Mouse (Mus musculus) layer of hippocampus, postnatal 14 days (tissue): ENCODE results near the gene Smpdl3b. TPM values are rescaled to one million over a fixed set of nuclear protein-coding genes. Genes with fewer than 3 reads are reported as not detected.
"Not testable (repeated sequence)": the region's sequence is repeated elsewhere in the genome, so short reads cannot be mapped to it uniquely, and the experiment has no call there.

Experiments
- DNase-seq, 2 experiments: peaks; one replicate each; pipeline ENCODE4 v3.0.0; 2021 to 2022; ENCODE audit warnings: low spot score in 2 of 2, mixed read lengths in 1 of 2
- total RNA-seq, 2 experiments: library from RNA; stranded (reverse); gene quantifications; 2 replicates each; pipeline ENCODE4 v1.2.3; 2021

Smpdl3b gene
- total RNA-seq, 2 experiments from 2014 or later, result 1.0 to 1.2 TPM

DNA sequence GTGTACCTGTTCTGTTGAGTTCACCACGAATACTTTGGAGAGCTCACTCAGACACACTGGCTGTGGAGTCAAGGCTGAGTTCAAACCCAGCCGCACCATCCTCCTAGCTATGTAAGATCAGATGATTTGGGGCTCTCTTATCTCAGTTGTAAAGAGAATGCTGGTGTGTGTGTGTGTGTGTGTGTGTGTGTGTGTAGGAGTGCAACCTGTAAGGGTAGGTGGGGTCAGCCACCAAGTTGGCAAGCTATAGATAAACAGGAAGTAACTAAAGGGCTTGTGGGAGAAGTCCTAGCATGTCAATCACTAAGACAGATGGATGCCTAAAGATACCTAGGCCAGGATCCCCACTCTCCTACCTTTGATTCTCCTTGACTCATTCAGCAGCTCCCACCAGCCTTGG, 26.7 kb upstream of the Smpdl3b start:
- DNase-seq, result no peak

GRCm38 (mm10) chr4:132780288-132780687, 23.2 kb upstream of the Smpdl3b start:
- no peak for DNase-seq

DNA sequence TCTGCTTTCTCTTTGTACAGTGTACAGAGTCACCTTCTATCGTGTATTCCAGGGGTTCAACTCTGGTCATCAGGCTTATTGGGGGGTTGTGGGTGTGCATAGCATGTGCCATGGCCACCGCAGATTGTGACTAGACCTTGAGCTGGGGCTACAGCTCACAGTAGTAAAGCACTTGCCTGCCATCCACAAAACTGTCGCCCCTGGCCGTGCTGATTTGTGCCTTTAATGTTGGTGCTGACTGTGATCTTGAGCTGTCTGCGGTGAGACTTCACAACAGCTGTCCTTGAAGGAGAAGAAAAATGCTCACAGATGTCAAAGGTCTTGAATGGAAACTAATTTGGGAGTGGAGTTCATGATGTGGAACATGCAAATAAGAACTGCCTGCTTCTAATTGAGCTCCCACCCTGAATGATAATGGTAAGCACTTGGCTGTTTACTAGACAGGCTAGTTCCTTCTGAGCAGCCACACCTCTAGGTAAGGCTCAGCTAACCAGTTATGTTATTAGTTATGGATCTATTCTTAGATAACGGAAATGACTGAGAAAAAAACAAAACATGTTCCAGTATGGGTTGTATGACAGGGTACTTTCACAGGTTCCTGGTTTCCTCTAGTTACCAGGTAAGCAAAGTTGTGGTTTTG, 21.6 kb upstream of the Smpdl3b start:
- no peak for DNase-seq

DNA sequence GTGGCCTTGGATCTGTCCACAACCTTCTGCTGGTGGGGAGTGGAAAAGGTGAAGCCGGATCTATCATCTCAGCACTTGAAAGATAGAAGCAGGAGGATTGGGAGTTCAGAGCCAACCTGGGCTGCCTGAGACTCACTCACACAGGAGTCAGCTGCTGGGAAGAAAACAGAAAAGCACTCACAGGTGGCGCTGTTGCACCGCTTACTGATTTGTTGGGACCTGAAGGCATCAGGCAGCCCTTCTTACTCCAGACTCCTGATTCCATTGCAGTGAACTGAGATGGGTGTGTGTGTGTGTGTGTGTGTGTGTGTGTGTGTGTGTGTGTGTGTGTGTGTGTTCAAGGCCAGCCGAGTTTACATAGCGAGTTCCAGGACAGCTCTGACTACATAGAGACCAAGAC, 19.7 kb upstream of the Smpdl3b start:
- DNase-seq, result peak; percentile 73 to 79

DNA sequence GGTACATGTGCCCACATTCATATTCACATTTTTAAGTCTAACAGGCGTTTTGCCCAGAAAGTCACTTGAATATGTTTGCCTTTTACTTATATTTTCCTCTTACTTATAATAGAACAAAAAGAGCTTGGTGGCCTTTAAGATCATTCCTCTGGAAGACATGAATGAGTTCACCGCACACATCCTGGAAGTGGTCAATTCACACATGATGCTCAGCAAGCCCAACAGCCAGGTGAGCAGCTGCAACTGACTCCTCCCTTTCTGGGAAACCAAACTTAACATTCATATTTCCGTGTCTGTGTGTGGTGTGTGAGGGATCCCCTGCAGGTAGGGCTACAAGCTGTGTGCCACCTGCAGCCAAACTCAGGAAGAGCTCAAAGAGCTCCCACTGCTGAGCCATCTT, 17.9 kb upstream of the Smpdl3b start:
- no peak for DNase-seq

GRCm38 (mm10) chr4:132771776-132772175, 14.7 kb upstream of the Smpdl3b start:
- DNase-seq, result no peak

GRCm38 (mm10) chr4:132767914-132768876, 11.1 kb upstream of the Smpdl3b start, which contains the start of gene Rpa2:
Gene Rpa2, plus strand, starts transcription at chr4:132768332.
- DNase-seq, result peak; percentile 99 to 100

DNA sequence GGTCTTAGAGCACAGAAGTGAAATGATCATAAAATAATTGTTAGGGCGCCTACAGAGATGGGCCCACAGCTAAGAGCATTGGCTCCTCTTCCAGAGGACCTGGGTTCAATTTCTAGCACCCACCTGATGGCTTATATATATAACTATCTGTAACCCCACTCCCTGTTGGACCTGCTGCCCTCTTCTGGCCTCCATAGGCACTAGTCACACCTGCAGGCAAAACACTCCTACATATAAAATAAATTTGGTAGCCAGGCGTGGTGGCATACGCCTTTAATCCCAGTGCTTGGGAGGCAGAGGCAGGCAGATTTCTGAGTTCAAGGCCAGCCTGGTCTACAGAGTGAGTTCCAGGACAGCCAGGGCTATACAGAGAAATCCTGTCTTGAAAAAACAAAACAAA, 6.1 kb upstream of the Smpdl3b start:
- not testable (repeated sequence) for DNase-seq

GRCm38 (mm10) chr4:132762602-132763001, 5.5 kb upstream of the Smpdl3b start:
- no peak for DNase-seq

- no peak for DNase-seq
Observed at GRCm38 (mm10) chr4:132760296-132760695, 3.2 kb upstream of the Smpdl3b start.

DNA sequence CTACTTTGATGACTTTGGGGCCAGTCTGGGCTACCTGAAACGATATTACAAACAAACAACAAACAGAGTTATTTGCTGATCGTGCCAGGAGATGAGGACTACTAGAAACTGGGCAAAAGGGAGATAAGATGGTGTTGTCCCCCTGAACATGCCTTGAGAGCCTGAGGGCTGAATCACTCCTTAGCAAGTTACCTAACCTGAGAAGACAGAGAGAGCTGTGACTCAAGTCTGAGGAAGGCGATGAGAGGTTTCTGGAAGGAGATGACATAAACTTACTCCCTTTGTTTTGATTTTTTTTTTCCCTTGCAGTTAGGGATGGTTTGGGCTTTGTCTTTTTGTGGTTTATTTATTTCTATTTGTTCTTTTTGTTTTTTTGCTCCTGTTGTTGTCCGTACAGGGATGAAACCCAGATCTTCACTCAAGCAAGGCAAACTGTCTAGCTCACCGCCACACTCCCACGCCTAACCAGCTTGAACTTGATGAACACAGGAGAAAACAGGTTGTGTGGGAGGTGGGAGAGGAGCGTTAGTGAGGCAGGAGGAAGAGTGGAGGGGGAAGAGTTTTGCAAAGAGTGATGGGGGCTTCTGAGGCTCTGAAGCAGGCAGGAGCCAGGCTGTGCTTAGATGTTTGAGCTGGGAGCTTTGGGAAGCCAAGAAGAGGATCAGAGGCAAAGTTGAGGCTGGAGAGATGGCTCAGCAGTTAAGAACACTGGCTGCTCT, 740 bp upstream of the Smpdl3b start:
- DNase-seq, result no peak

DNA sequence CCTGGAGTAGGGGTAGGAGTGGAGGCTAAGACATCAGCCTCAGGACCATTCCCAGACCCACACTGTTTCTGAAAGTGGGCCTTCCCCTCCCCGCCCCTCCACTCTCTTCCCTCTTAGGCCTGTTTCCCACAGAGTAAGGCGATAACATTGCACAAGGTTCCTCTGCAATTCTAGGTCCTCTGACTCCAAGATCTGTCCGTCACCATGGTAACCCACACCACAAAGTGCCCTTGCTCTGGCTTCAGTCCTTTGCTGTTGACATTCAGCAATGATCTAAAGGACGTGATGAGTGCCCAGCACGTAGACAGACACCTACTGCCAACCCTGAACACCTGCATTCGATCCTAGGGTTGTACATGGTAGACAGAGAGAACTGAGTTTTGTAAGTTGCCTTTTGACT, 4.1 kb downstream of the Smpdl3b start:
- no peak for DNase-seq

DNA sequence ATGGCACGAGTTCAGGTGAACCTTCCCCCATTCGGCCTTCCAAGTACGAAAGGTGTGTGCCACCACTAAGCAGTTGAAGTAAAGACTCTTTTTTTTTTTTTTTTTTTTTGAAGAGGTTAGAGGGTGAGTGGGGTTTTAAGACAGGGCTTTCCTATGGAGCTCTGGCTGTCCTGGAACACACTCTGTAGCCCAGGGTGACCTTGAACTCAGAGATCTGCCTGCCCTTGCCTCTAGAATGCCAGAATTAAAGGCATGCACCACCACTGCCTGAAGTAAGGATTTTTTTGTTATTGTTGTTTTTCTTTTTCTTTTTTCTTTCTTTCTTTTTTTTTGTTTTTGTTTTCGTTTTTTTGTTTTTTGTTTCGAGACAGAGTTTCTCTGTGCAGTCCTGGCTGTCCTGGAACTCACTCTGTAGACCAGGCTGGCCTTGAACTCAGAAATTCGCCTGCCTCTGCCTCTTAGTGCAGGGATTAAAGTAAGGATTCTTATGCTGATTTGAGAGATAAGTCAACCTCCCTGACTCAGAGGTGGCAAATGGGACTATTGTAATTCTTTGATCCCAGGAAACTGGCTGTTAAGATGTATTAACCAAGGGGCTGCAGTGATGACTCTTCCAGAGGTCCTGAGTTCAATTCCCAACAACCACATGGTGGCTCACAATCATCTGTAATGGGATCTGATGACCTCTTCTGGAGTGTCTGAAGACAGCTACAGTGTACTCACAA, 7.6 kb downstream of the Smpdl3b start:
- no peak for DNase-seq

- no peak for DNase-seq
Observed at GRCm38 (mm10) chr4:132748778-132749177, 8.3 kb downstream of the Smpdl3b start.

- DNase-seq, result no peak
Observed at GRCm38 (mm10) chr4:132747664-132748259, 9.3 kb downstream of the Smpdl3b start.

DNA sequence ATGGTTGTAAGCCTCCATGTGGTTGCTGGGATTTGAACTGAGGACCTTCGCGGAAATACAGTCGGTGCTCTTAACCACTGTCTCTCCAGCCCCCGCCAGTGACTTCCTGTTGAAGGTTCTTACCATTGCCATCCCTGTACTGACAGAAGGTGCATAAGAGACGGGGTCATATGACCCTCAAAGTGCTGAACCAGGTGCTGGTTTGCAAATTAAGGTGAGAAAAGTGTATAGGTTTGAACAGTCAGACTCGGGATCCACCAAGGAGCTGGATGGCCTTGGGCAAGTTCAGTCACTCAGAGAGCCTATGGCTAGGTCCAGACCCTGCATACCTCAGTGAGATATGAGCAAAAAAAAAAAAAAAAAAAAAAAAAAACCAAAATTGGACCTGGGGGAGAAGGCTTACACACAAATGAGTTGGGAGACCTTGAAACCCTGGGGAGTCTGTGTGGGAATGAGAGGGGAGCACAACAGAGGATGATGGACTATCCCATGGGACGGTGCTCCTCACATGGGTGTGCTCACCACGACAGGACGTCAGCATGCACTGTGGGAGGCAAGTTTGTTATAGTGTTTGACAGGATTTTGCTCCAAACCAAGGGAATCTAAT, 10.0 kb downstream of the Smpdl3b start:
- DNase-seq, result no peak

DNA sequence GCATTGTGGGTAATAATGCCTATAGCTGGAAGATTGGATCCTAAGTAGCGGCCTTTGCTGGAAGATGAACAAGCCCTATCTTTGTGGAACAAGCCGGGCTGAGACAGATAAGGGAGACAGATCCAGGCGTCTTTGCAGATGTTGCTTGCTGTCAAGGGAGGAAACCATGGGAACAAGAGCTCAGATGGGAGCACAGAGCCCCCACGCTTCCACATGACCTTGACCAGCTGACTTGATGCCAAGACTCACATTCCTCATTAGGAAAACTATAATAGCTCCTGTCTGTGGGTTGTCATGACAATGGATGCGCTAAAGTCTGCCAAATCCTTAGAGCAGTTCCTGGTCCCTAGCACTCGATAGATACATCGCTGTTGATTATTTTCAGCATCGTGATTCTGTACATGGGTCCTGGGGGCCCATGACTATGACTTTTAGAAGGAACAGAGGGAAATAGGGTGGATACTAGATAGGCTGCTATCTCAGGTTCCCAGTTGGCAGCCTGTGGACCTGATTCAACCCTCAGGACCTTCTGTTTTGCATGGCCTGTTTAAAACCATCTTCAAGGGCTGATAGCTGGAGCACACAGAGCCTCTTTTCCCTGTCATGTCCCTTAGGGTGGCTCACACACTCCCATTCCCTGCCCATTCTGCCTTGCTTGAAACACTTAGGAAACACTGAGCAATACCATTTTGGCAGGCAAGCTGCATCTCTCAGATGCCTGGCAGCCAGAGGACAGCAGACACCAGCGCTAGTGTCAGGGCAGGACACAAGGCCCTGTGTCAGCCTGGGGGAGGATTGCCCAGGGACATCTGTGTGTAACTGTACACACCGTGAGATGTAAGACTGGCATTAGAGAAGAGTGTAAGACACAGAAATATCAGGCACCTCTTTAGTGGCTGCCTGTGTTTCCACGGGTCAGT, 12.8 kb downstream of the Smpdl3b start:
- DNase-seq, result peak; percentile 47 to 68

GRCm38 (mm10) chr4:132741491-132741890, 15.6 kb downstream of the Smpdl3b start:
- no peak for DNase-seq

- DNase-seq, result not testable (repeated sequence)
Observed at GRCm38 (mm10) chr4:132737154-132737553, 19.9 kb downstream of the Smpdl3b start.
